Mouse (Mus musculus) heart, postnatal 10 days (tissue): Measurements from ENCODE around the gene Mtmr12. TPM values are rescaled to one million over a fixed set of nuclear protein-coding genes. Genes with fewer than 3 reads are reported as not detected.

ENCODE experiments used
- DNase-seq, 2 experiments: peaks; one replicate each; pipeline ENCODE4 v3.0.0; 2021
- intact Hi-C: fragments of 180-260 bp; cut with DNase I; formaldehyde crosslinking; loops from one replicate; pipeline ENCODE4 v1.15.1; 2025
- total RNA-seq, 2 experiments: library from RNA; stranded (reverse); gene quantifications; 2 replicates each; pipeline ENCODE4 v1.2.3; 2021

Mtmr12 gene
- total RNA-seq, 2 experiments from 2014 or later, result 18.6 to 21.3 TPM

DNA sequence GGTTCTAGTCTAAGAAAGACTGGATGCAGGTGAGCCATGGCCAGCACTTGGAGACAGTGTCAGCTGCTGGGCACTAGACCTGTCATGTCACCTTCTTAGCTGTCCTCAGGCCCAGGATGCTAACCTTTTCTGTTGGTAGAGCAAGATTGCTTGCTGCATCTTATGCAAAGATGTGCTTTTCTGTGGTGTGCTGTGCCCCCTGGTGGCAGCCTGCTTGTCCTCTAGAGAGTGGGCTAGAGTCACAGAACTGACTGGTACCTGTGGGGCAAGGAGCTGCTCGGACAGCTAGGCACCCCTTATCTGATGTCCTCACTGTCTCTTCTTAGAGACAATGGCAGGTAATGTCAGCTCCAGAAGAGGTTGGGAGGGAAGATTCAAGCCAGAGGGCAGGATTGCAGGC is 63.2 kb downstream of the Mtmr12 start:
- intact Hi-C loops, result loop anchor here (1.0 to 10.0 kb wide), 4 partner anchors 72 to 309 kb away; no protein-coding TSS in a partner anchor
- DNase-seq, result peak; percentile 80 to 87

DNA sequence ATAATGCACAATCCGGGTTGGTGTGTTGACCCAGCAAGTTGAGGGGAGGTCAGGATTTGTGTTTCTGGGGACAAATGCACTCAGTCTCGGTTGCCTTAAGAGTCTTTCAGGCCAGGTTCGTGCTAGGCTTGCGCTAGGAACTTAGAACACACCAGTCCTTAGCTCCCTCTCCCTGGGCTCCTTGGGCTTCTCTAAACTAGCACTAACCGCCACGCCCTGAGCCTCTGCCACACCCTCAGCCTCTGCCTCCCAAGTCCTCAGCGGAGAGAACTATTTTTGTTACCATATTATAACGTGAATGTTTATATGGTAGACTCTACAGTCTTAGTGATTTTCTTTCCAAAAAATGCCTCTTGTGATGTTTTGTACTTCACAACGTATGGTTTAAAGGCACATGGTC is 66.5 kb downstream of the Mtmr12 start:
- DNase-seq, result no peak
- intact Hi-C loops, result loop anchor here (10.0 kb wide), 1 partner anchor 523 kb away; no protein-coding TSS in a partner anchor

DNA sequence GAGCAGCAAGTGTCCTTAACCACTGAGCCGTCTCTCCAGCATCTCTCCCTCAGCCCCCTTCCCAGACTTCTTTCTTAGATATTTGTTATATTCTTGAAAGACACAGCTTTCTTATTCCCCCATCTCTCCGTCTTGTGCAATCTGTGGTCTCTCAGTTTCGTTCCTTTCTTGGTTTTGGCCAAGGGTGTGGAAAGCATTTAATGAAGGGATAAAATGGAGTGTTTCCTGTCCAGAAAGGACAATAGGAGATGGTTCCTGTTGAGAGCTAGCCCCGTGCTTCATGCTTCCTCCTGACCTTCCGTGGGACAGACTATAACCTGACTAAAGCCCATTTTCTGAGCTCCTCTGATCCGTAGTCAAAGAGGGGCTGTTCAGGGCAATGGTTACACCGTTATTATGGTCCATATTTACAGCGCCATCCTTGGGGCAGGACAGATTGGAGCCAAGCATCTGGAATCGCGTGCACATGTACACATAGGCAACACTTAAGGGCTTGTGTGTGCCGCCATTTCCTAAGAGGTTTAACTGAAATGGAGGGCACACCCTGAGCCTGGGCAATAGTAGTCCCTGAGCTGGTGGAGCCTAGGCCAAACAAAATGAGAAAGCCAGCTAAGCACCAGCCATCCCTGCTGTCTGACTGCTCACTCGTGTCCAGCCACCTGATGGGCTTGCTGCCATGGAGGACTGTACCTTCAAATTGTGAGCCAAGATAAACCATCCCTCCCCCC is 68.7 kb downstream of the Mtmr12 start:
- no peak for DNase-seq
- intact Hi-C loops, result loop anchor here (10.0 kb wide), 1 partner anchor 521 kb away; no protein-coding TSS in a partner anchor

DNA sequence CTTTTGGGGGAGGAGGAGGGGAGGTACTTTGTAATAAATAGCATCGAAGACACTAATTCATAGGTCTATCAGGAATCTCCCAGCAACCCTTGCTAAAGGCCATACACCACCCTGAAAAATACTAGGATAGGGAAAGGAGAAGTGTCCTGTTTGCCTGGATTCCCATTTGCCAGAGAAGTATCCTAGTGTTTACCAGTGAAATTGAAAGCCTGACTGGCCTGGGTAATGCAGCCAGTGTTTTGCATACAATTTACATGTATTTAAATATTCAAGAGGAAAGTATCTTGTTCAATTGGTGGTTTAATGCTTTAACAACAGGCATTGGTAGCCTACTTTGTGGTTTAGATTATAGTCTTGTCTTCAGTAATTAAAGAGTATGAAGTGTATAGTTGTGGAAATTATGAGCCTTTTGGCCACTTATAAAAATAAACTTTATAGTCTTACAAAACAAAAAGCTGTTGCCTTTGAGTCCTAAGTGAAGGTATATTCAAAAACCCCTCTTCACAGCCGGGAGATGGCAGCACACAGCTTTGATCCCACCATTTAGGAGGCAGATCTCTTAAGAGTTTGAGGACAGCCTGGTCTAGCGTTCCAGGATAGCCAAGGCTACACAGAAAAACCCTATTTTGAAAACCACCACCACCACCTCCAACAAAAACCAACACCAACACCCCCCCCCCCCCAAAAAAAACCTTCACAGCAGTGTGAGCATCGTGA is 69.4 kb downstream of the Mtmr12 start:
- intact Hi-C loops, result loop anchor here (10.0 kb wide), 1 partner anchor 521 kb away; no protein-coding TSS in a partner anchor

DNA sequence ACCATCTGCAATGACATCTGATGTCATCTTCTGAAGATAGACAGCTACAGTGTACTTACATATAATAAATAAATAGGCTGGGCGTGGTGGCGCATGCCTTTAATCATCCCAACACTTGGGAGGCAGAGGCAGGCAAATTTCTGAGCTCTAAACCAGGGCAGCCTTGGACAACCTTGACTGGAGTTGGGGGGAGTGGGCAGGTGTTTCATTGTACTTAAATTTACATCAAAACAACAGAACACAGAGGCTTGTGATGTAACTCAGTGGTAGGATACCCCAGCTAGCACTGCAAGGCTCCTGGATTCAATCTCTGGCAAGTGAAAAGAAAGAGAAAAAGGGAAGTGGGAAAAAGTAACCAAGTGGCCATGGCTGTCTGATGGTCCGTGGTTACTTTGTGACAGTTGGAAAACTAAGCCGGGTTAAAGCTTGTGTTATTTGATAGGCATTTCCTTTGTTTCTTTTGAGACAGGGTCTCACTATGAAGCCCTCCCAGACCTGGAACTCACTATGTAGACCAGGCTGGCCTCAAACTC is 70.3 kb downstream of the Mtmr12 start:
- DNase-seq, result no peak
- intact Hi-C loops, result loop anchor here (10.0 kb wide), 1 partner anchor 520 kb away; no protein-coding TSS in a partner anchor

More for the DNA sequence above, 69.4 kb downstream of the Mtmr12 start:
- DNase-seq, result no peak

DNA sequence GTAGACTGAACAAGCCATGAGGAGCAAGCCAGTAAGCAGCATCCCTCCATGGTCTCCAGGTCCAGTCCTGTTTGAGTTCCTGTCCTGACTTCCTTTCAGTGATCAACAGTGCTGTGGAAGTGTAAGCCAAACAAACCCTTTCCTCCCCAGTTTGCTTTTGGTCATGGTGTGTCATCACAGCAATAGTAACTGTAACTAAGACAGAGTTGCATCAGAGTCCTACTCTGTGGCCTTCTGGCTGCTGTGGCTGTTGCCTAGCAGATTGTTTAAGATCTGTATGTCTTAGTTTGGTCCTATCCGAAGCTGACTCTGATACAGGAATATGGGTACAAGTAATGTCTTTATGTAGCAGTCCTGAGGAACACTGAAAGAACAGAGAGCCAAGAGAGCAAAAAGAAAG is 75.0 kb downstream of the Mtmr12 start:
- DNase-seq, result no peak
- intact Hi-C loops, result loop anchor here (10.0 kb wide), 1 partner anchor 515 kb away; no protein-coding TSS in a partner anchor

DNA sequence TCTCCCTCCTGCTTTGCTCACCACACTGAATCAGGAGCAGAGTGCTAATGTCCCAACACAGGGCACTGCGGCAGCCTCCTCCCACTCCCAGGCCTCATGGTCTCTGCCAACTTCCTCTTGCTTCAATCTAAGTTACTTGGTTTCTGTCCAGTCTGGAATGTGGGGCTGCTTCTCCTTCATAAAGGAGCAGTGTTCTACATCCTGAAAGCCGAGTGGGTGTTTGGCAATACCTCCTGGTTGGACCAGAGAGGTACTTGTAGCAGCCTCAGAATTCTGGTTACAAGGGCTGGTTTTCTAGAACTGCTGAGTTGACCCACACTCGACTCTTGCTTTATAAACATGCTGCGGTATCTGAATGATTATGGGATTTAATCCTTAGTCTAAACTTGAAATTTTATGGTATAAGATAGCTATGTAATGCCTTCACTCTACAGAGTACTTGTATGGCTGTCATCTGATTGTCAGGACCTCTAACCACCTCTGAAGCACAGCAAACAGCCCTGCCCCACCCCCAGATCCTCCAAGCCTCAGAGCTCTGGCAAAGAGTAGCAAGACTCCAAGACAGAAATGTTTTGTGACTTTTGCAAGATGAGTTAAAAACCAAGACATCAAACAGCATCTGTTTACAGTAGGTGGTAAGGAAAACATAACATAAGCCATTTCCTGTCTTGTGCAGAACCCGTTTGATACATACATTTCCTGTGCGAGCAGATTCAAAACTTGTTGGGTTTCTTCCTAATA is 80.1 kb downstream of the Mtmr12 start:
- peak; percentile 16 to 25 for DNase-seq
- intact Hi-C loops, result no loop called here

DNA sequence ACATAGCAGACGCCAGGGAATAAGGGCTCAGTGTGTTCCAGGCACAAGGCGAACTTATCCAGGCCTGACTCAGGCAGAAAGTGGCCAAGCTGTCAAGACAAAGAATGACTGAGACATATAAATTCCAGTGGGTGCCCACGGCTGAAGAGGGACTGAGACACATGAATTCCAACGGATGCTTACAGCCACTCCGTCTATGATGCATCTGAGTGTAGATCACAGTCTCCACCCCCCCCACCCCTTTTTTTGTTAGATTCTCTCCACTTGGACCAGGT is 80.6 kb downstream of the Mtmr12 start:
- intact Hi-C loops, result no loop called here
- no peak for DNase-seq

DNA sequence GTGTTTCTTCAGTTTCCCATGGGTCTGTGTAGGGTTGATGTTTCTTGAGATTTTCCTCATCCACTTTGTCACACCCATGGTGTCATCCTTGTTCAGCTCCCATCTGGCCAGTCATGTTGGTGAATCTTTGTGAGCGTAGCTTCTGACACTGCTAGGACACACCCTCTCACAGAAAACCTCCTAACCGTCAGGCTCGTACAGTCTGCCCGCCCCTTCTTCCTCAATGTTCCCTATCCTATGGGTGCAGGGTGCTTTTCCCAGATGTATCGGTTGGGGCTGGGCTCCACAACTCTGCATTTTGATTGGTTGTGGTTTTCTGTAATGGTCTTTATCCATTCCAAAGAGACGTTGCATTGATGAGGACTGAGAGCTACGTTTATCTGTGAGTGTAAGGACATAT is 85.5 kb downstream of the Mtmr12 start:
- intact Hi-C loops, result no loop called here
- no peak for DNase-seq

DNA sequence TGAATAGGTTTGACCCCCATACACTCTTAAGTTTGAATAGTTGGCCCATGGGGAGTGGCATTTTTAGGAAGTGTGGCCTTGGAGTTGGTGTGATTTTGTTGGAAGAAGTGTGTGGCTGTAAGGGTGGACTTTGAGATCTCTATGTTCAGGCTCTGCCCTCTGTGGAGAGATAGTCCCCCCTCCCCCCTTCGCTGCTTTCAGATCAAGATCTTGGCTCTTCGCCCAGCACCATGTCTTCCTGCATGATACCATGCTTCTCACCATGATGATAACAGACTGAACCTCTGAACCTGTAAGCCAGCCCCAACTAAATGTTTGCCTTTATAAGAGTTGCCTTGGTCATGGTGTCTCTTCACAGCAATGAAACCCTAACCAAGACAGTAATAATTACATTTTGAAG is 86.9 kb downstream of the Mtmr12 start:
- intact Hi-C loops, result no loop called here
- DNase-seq, result no peak

DNA sequence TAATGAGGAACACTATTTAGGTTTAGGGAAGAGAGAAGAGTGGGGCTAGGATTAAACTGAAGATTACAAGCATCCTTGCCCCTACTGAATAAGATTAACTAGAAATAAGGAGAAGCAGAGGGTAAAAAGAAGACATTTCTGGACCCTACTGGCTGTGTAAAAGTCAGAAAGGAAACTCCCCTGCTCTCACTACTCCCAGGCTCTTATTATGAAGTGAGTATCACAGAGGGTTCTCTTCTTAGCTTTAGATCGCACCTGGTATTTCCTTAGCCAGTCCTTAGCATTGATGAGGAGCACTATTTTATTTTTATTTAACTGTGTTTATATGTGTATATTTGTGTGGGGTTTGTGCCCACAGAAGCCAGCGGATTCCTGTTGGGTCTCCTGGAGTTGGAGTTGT is 91.4 kb downstream of the Mtmr12 start:
- no peak for DNase-seq
- intact Hi-C loops, result no loop called here

DNA sequence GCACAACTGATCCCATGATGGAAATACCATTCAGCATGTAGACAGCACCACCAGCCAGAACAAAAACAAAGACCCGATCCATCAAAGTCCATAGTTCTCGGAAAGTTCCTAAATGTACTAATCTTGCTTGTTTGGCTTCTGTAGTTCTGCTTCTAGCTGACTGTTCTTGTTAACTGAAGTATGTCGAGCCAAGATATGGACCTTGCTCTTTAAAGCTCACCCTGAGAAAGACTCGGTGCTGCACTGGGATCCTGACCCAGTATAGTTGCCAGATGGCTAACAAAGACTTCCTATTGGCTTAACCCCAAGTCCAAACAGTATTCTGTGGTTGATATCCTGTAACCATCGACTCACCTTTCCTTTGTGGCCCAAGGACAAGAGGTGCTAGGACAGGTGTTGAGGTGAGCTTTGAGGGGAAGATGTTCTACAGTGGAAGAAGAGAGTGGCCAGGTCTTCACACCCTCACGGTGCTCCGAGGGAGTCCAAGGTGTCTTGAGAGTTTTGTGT is 93.5 kb downstream of the Mtmr12 start:
- DNase-seq, result no peak
- intact Hi-C loops, result no loop called here

DNA sequence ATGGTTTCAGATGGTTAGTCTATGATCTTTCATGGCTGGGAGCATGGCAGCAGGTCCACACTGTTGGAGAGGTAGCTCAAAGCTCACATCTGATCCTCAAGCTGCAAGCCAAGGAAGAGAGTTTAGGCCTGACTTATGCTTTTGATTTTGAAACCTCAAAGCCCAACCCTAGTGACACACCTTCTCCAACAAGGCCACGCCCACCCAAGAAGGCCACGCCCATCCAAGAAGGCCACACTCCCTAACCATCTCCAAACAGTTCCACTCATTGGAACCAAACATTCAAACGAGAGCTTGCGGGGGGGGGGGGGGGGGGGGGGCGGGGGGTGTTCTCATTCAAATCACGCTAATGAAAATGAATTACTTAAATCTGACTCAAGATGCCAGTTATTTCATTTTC is 96.9 kb downstream of the Mtmr12 start:
- intact Hi-C loops, result no loop called here
- DNase-seq, result no peak

DNA sequence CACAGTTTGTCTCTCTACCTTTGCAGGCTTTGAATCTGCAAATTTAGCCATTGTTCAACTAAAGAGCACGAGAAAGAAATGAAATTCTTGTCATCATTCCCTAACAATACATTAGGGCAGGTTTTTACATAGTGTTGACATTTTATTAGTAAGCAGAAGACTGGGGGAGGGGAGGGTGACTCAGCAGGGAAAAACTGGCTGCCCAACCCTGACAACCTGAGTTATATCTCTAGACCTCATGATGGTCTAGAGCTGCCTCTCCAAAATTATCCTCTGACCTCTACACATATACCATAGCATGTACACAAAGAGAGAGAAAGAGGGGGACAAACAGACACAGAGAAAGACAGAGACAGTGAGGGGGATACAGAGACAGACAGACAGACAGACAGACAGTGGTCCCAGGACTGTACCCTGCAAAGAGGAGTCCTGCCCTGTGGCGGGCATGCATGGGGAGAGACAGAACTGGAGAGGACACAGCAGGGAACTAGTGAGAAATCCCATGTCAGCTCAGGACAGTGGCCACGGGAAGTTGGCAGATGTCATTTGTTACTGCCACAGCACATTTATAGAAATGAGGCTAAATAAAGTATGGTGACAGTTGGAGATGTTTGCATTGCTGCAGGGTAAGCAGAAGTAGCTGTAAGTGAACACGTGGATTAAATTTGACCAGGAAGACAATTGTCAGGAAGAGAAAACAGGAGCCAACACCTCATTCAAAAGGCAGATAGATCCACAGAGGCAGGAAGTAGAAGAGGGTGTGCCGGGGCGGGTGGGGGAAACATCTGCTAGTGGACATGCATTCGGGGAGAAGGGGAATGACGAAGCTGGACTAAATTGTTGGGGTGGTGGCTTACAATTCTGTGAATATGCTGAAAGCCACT is 101.6 kb downstream of the Mtmr12 start:
- intact Hi-C loops, result no loop called here
- peak; percentile 41 to 43 for DNase-seq

DNA sequence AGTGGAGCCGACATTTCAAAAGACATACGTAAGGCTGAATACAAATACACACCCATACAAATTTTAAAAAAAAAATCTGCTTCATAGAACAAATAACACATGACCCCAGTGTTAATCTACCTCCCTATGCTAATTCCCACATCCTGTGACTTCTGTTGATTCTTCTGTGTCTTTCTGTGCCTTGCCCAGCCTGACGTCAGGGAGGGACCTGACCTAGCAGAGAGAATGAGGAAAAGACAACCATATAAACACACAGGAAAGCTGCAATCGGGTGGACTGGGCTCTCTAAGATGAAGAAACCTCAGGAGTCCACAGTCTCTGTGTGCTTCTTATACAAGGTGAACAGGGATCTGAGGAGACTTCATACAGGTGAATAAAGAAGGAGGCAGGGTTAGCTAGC is 102.3 kb downstream of the Mtmr12 start:
- DNase-seq, result peak in 1 of 2 experiments; percentile 16
- intact Hi-C loops, result no loop called here

DNA sequence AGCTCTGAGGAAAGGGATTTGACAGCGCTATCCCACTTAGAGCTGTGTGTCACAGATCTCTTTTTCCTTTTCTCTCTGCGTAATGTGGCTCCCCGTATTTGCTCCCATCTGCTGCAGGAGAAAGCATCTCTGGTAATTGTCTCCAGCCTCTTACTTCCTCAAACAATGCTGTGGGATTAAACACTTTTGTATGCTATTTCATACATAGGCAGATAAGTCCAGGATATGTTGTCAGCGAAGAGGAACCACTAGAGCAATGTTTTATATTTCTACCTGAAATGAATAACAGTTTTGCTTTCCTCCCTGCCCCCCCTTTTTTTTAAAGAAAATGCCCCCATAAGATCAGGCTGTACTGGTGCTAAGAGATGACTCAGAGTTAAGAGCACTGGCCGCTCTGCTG is 103.7 kb downstream of the Mtmr12 start:
- DNase-seq, result no peak
- intact Hi-C loops, result no loop called here

DNA sequence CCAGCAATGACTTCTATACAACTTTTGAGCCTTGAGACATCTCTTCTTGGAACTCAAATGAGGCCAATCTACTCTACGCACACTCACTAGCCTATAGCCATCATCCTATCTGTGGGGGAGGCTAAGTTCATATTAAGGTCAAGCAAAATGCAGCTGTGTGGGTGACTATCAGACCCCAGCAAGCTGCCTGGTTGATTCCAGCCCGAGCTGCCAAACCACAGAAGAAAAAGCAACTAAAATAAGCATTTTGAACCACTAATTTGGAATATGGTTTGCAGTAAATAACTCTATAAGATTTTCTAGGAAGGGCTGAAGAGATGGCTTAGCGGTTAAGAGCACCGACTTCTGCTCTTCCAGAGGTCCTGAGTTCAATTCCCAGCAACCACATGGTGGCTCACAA is 105.8 kb downstream of the Mtmr12 start:
- intact Hi-C loops, result no loop called here
- no peak for DNase-seq

DNA sequence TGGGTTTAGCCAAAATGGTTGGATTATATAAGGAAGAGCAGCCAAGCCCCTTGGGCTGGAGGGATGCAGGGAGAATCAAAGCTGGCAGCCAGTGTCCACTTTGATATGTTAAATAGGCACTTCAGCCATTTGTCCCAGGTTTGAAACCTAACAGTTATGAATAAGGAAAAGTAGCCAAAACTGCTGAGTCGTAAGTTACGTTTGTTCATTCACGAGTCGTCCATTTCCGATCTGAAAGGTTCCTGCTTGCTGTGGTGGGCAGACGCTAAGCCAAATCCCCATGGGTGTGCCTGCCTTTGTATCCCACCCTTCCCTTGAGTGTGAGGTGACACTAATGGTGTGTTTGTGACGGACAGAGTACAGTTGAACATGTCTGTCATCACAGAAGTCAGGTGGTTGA is 106.6 kb downstream of the Mtmr12 start:
- DNase-seq, result no peak
- intact Hi-C loops, result no loop called here

DNA sequence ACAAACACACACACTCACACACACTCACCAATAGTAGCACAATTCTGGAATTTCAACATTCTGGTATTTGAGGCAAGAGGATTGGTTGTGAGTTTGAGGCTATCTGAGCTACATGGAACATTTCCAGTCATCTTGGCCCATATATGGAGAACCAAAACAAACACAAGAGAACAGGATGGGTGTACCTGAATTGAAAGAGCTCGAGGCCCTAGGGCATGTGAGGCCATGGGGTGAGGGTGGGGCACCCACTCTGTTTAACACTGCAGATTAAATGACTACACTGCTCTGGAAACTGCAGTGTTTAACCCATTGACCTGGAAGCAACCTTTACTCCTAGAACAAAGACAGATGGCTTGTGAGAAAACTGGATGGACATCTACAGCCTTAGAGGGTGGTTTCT is 108.4 kb downstream of the Mtmr12 start:
- no peak for DNase-seq
- intact Hi-C loops, result no loop called here

DNA sequence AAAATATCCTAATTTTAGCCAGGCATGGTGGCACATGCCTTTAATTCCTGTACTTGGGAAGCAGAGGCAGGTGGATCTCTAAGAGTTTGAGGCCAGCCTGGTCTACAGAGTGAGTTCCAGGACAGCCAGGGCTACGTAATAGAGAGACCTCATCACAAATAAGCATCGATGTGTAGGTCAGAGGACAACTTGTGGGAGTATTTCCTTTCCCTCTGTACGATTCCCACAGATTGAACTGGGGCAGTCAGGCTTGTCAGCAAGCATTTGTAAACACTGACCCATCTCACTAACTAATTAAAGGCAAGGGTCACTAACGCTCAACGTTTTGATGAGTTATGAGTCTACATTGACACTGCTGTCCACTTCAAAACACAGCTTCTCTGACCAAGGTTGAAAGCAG is 109.8 kb downstream of the Mtmr12 start:
- intact Hi-C loops, result no loop called here
- DNase-seq, result no peak
